Mouse (Mus musculus) heart, adult 2 months (tissue): ENCODE measurements at regions not wholly inside any gene's neighbourhood (a gene's known extent, or its start where the extent isn't known, plus 50 kb on each side); places are given as distances from the start of the nearest gene placed in this dataset.

Experiments used
- CTCF ChIP-seq: fragments of 200-600 bp; IDR thresholded peaks from 2 replicates; pipeline ENCODE4 v1.8.1; 2022; ENCODE audit warnings: antibody characterized with exemption, mild to moderate bottlenecking, moderate library complexity
- EP300 ChIP-seq: fragments of 200-500 bp; IDR thresholded peaks from 2 replicates; pipeline ENCODE4 v1.6.1; 2011; ENCODE audit warnings: low read depth, low read length, control low read depth; ENCODE audit not compliant: insufficient read depth
- POLR2A ChIP-seq: fragments of 200-500 bp; IDR thresholded peaks from 2 replicates; pipeline ENCODE4 v1.6.1; 2011; ENCODE audit warnings: mild to moderate bottlenecking, low read depth, low read length, control low read depth; ENCODE audit not compliant: insufficient read depth

GRCm38 (mm10) chr2:75555676-75556075 is 103.4 kb upstream of the Hnrnpa3 start:
- TF ChIP-seq CTCF (no peak), POLR2A (no peak), EP300 (no peak)
